ENCODE assay signal across 8 mouse cellular contexts in the genomic region with DNA sequence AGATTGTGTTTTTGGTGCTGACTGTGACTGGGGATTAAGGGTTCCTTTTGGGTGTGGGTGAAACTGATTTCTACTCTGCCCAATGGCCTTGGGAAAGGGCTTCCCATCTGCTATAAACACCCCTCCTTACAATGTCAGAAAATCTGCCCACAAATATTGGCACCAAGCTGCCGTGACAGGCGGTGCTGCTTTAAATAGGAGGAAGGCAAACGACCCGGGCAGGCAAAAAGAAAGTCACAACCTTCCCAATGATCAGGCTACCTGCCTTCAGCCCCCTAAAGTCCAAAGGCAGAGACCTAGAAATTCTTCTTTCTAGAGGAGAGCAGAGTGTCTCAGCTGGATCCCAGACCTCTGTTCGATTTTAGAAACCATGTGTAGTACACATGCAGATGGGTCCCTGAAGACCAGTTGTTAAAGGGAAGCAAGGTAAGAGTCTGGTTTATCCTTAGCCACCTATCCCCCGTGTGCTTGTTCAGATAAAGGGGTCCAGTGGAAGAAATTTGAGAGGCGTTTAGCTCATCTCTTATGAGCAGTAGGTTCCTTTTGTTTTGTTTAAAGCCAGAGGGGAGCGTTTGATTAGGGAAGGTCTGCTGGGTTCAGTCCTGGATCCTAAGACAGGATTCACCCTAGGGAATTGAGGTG.
DNase-seq lines count a peak whose midpoint lies in the region; ATAC-seq and TF ChIP-seq lines count a peak whose summit lies in the region.

No protein-coding gene starts in this region.

- intact Hi-C loops in heart, adult 2 months (cut with DNase I) = loop anchor here (2.0 to 10.0 kb wide), 11 partner anchors 35 to 1365 kb away; no protein-coding TSS in a partner anchor

- TF ChIP-seq EP300 in heart, adult 2 months (IDR thresholded peaks at IDR 0.05; ENCODE audit: insufficient read depth, low read depth, low read length) = no peak

- peak overlapping the region; percentile 26 for H3K9ac ChIP-seq in heart, adult 2 months (ENCODE audit: low read depth, low read length)
- H3K9ac ChIP-seq in midbrain, embryonic 11.5 days (ENCODE audit: low read length) = no peak overlapping the region

- no peak for TF ChIP-seq CTCF in heart, adult 2 months (IDR thresholded peaks at IDR 0.05)

- H3K4me1 ChIP-seq in heart, adult 2 months (ENCODE audit: control insufficient read depth, insufficient read depth, low read length) = peaks cover 9% of the 10 kb centered on the region
- H3K4me1 ChIP-seq in midbrain, embryonic 11.5 days (ENCODE audit: control insufficient read depth, insufficient read depth, low read length) = peaks cover 23% of the 10 kb centered on the region

- 26% methylated on average over 8 of the region's 8 CpGs for WGBS in heart, adult 2 months
- WGBS in midbrain, embryonic 11.5 days = 10% methylated on average over 8 of the region's 8 CpGs

- peaks cover 3% of the 10 kb centered on the region; the same call in 1 of the 2 replicates for H3K36me3 ChIP-seq in heart, adult 2 months (ENCODE audit: control insufficient read depth, insufficient read depth, low read length)
- no peaks in the 10 kb centered on the region for H3K36me3 ChIP-seq in midbrain, embryonic 11.5 days (ENCODE audit: control insufficient read depth, insufficient read depth, low read length)

- H3K4me3 ChIP-seq in heart, adult 2 months = peak overlapping the region; percentile 26; the same call in 1 of the 2 replicates
- no peak overlapping the region for H3K4me3 ChIP-seq in midbrain, embryonic 11.5 days (ENCODE audit: low read depth, low read length)

- peak overlapping the region; percentile 81 for H3K27ac ChIP-seq in heart, adult 2 months
- H3K27ac ChIP-seq in midbrain, embryonic 11.5 days (ENCODE audit: low read depth, low read length) = no peak overlapping the region

- H3K9me3 ChIP-seq in midbrain, embryonic 11.5 days (ENCODE audit: control insufficient read depth, low read length) = no peaks in the 10 kb centered on the region

- H3K79me2 ChIP-seq in heart, adult 2 months (replicated peaks; ENCODE audit: control insufficient read depth, insufficient read depth, low read length) = no peaks in the 10 kb centered on the region

- H3K4me2 ChIP-seq in midbrain, embryonic 11.5 days = no peak overlapping the region

- TF ChIP-seq POLR2A in heart, adult 2 months (IDR thresholded peaks at IDR 0.05; ENCODE audit: insufficient read depth, low read depth, low read length) = no peak

- peak; percentile 32 to 67 for DNase-seq in heart, adult 18-20 months
- no peak for DNase-seq in heart, adult 8-10 months (ENCODE audit: low spot score)
- DNase-seq in cerebellum, adult 11-12 months = peak; percentile 77
- DNase-seq in heart, adult 2 months = peak; percentile 33 to 46
- DNase-seq in midbrain, embryonic 11.5 days (ENCODE audit: low spot score, missing footprints) = peak; percentile 89
- DNase-seq in kidney, adult 11 months = no peak
- no peak for DNase-seq in right cerebral cortex, postnatal 25 days
- no peak for DNase-seq in ovary, postnatal 36 days (ENCODE audit: low spot score)

- no peak for ATAC-seq in midbrain, embryonic 11.5 days (ENCODE audit: low FRiP score)

- no peaks in the 10 kb centered on the region for H3K27me3 ChIP-seq in heart, adult 2 months (ENCODE audit: control insufficient read depth, insufficient read depth, low read length)
- peaks cover 47% of the 10 kb centered on the region for H3K27me3 ChIP-seq in midbrain, embryonic 11.5 days (ENCODE audit: control insufficient read depth, insufficient read depth, low read length)

Comparison
In these comparisons a context has a peak if more than half of its experiments do, and no peak if none do; other contexts are left out.
1. DNase-seq: peak in heart, adult 18-20 months (2 of 2), cerebellum, adult 11-12 months (single experiment), heart, adult 2 months (2 of 2) and midbrain, embryonic 11.5 days (single experiment); none in heart, adult 8-10 months (single experiment), kidney, adult 11 months (single experiment), right cerebral cortex, postnatal 25 days (single experiment) and ovary, postnatal 36 days (single experiment).